Mouse (Mus musculus) splenic B cell, adult 2 months (primary cell): ENCODE data around the gene Phactr2.

Experiments used
- DNase-seq: peaks from one replicate; pipeline ENCODE4 v3.0.0-alpha.2; 2011; ENCODE audit warnings: low read depth, low spot score
- H3K27me3 ChIP-seq: 2 replicates; pipeline ENCODE4 v1.6.1; 2012; ENCODE audit warnings: mild to moderate bottlenecking, low read length, moderate library complexity, mixed read lengths; ENCODE audit not compliant: control insufficient read depth, poor library complexity, insufficient read depth, severe bottlenecking
- H3K36me3 ChIP-seq: 2 replicates; pipeline ENCODE4 v1.6.1; 2012; ENCODE audit warnings: mild to moderate bottlenecking, low read length, moderate library complexity, mixed read lengths; ENCODE audit not compliant: control insufficient read depth, poor library complexity, insufficient read depth, severe bottlenecking

Gene Phactr2

DNA sequence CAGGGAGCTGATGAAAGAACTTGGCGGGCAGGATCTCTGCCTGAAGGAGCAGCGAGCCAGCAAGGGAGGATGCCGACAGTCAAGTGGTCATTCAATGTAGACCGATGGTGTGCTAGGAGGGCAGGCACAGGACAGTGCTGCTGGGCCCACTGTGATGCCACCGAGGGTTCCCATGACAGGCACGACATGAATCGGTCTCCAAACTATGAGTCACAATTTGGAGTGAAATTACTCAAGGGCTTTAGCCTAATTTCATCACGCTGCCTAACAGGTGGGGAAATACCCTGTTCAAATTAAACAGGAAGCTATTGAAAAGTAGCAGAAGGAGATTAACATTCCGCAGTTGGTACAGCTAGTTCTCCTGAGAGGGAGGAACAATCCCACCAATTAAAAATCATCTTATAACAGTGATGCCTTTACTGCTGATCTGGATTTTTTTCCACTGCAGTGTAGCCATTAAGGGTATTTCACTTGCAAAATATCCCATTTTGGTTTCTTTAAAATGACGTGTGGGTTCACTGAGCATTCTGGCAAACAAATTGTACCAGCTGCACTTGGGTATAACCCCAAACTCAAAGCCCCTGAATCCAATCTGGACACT, 169.5 kb downstream of the Phactr2 start:
- H3K36me3 ChIP-seq = no peaks in the 10 kb centered on the region
- DNase-seq = no peak
- no peaks in the 10 kb centered on the region for H3K27me3 ChIP-seq

DNA sequence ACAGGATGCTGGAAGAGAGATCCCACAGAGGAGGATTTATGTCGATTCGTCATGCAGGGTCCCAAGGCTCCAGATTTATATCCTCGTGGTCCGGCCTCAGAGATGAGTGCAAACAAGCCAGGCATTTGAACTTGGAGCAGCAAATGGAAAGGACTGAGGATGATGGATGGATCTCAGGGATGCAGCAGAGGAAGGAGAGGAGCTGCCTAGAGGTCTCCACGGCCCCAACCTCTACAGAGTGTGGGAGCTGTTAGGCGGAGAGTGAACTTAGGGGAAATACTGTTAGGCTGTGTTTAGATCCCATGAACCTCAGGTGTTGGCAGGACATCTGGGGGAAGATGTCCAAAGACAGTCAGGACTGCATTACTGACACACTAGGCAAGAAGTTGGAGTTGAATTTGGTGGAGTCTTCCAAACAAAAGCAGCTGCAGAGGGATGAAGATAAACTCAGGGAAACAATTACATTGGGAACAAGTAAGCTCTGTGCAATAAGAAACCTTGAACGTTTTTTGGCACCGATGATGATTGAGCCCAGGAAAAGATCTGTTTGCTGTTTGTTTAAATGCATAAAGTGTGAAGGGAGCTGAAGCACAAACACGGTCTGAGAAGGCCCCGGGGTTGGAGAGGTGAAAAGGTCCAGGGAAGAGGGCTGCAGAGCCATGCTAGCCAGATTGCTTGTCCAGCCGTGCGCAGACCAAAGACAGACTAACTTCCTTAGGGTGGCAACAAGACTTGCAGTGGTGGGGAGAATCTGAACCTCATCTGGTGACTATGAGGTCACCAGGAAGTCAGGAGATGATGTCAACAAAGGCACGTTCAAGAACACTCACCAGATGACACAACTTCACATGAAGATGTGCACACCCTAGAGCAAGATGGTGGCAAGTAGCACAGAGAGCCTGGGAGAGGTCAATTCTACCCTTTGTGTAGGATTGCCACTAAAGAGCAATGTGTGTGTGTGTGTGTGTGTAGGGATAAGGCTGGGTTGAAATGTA, 170.6 kb downstream of the Phactr2 start:
- Histone ChIP-seq H3K36me3 (no peaks in the 10 kb centered on the region), H3K27me3 (no peaks in the 10 kb centered on the region)
- DNase-seq = no peak

DNA sequence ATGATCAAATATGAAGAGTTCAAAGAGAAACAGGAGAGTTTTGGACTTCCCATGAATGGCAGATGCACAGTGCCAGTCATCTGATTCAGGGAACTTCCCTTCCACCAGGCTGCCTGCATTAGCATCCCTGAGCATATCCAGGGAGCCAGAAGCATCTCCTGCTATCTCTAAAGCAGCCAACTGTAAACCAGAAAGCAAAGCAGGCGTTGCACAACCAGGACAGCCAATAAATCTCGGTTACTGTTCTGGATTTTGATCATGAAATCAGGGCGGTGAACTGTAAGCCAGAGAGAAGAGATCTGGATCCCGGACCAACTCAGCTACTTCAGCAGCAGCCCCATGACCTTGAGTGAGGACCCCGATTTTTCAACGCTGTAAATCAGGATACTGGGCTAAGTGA, 173.6 kb downstream of the Phactr2 start:
- DNase-seq = no peak
- H3K36me3 ChIP-seq = no peaks in the 10 kb centered on the region
- no peaks in the 10 kb centered on the region for H3K27me3 ChIP-seq

DNA sequence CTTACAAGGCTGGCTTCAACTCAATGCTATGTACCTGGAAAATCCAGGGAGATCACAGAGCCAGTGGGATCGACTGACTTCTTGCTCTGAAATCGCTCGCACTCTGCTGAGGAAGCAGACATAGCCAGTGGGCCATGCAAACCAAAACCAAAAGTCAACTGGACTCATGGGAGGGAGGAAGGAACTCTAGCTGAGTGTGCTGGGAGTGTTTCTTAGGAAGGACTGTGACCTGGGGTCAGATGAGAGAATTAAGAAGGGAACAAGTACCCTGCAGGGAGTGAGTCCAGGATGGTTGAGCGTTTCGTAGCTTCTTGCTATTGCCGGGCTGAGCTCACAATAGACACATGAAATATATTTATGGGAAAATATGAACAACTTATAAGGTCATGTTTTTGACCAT, 174.0 kb downstream of the Phactr2 start:
- no peaks in the 10 kb centered on the region for H3K27me3 ChIP-seq
- no peaks in the 10 kb centered on the region for H3K36me3 ChIP-seq
- no peak for DNase-seq

- no peaks in the 10 kb centered on the region for H3K36me3 ChIP-seq
- no peak for DNase-seq
These were observed 179.3 kb downstream of the Phactr2 start for GRCm38 (mm10) chr10:13294886-13295285.

GRCm38 (mm10) chr10:13292026-13292425, 182.2 kb downstream of the Phactr2 start:
- no peaks in the 10 kb centered on the region for H3K27me3 ChIP-seq
- H3K36me3 ChIP-seq = no peaks in the 10 kb centered on the region

More at GRCm38 (mm10) chr10:13294886-13295285, 179.3 kb downstream of the Phactr2 start:
- H3K27me3 ChIP-seq = no peaks in the 10 kb centered on the region

GRCm38 (mm10) chr10:13289252-13289961, 184.8 kb downstream of the Phactr2 start:
- DNase-seq = no peak
- Histone ChIP-seq H3K36me3 (no peaks in the 10 kb centered on the region), H3K27me3 (no peaks in the 10 kb centered on the region)

More at GRCm38 (mm10) chr10:13292026-13292425, 182.2 kb downstream of the Phactr2 start:
- no peak for DNase-seq

DNA sequence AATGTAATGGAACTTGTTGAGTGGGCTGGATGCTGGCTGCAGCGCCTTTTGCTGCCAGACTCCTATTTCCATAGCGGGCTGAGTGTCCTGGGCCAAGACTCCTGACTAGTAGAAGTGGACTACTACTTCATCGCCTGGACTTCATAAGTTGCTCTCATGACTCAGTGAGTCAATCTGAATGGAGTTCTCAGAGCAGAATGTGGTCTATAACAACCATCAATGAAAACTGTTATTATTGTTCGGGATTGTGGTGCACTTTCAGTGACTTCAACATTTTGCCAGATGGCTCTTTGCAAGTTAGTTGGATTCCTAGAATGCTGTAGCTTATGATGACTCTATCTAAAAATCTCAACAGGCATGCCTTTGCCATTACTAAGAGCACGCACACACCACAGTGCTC, 185.9 kb downstream of the Phactr2 start:
- DNase-seq = no peak
- no peaks in the 10 kb centered on the region for H3K27me3 ChIP-seq
- H3K36me3 ChIP-seq = no peaks in the 10 kb centered on the region

- H3K27me3 ChIP-seq = no peaks in the 10 kb centered on the region
- no peaks in the 10 kb centered on the region for H3K36me3 ChIP-seq
- DNase-seq = no peak
These were observed 190.8 kb downstream of the Phactr2 start for GRCm38 (mm10) chr10:13283441-13283840.

- Histone ChIP-seq H3K27me3 (no peaks in the 10 kb centered on the region), H3K36me3 (no peaks in the 10 kb centered on the region)
- DNase-seq = no peak
These were observed 193.8 kb downstream of the Phactr2 start for GRCm38 (mm10) chr10:13280298-13280853.

- Histone ChIP-seq H3K27me3 (no peaks in the 10 kb centered on the region), H3K36me3 (no peaks in the 10 kb centered on the region)
- no peak for DNase-seq
These were observed 197.9 kb downstream of the Phactr2 start for GRCm38 (mm10) chr10:13276298-13276697.

GRCm38 (mm10) chr10:13275152-13275551, 199.1 kb downstream of the Phactr2 start:
- Histone ChIP-seq H3K36me3 (no peaks in the 10 kb centered on the region), H3K27me3 (no peaks in the 10 kb centered on the region)
- no peak for DNase-seq

DNA sequence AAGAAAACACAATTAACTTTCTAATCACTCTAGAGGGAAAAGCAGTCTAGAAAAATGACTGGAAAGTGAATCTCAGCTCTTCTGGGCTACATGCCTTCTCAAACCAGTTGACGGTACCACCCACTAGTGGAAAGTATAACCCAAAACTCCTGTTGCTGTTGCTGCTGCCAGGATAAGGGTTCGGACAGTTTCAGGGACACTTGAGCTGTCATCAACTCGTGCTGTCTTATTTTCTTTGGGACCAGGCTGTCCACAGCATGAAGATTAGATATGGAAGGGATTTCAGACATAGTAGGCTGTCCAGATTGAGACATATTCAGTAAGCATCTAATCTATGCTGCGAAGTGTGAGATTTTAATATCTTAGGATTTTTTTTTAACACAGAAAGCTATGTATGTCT, 199.5 kb downstream of the Phactr2 start:
- Histone ChIP-seq H3K36me3 (no peaks in the 10 kb centered on the region), H3K27me3 (no peaks in the 10 kb centered on the region)
- no peak for DNase-seq

DNA sequence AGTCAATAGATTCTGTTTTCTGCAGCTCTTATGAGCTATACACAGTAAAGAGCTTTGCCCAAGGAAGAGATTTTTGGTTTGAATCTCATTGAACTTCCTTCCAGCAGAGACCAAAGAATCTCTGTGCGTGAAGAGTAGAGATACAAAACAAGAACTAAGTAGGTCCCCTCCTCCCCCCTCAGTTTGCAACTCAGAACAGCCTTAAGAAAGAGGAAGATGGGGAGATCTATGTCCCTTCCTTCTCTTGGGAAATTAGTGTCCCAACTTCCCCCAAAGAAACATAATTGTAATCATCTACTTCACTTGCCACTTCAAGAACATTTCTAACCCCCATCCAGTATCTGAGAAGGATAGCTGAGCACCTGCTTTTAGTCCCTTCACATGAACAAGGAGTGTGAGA, 200.5 kb downstream of the Phactr2 start:
- H3K27me3 ChIP-seq = no peaks in the 10 kb centered on the region
- DNase-seq = no peak
- H3K36me3 ChIP-seq = no peaks in the 10 kb centered on the region
